Mouse (Mus musculus) CD4-positive helper T cell, adult 2 months (primary cell): ENCODE data around the gene Flvcr2.

ENCODE experiments used
- DNase-seq: peaks from one replicate; pipeline ENCODE4 v3.0.0-alpha.2; 2012; ENCODE audit warnings: low read depth, missing footprints, low spot score

The Flvcr2 gene

GRCm38 (mm10) chr12:85859111-85859510 is 112.8 kb downstream of the Flvcr2 start:
- no peak for DNase-seq

- DNase-seq = no peak
Observed at GRCm38 (mm10) chr12:85859511-85860189, 113.3 kb downstream of the Flvcr2 start.

- no peak for DNase-seq
Observed at GRCm38 (mm10) chr12:85862514-85862913, 116.2 kb downstream of the Flvcr2 start.
